Mouse (Mus musculus) left cerebral cortex, adult 9 months (tissue): Measurements from ENCODE around the gene Neurl1a.

Experiments used
- DNase-seq, 2 experiments: peaks; one replicate each; pipeline ENCODE4 v3.0.0; 2022; ENCODE audit warnings: low spot score in 2 of 2

Neurl1a gene

GRCm38 (mm10) chr19:47285581-47285980, 107.0 kb downstream of the Neurl1a start:
- DNase-seq = no peak

- no peak for DNase-seq
Observed at GRCm38 (mm10) chr19:47286886-47287450, 108.3 kb downstream of the Neurl1a start.

GRCm38 (mm10) chr19:47291307-47292080, 112.9 kb downstream of the Neurl1a start:
- DNase-seq = no peak

GRCm38 (mm10) chr19:47292451-47292951, 113.9 kb downstream of the Neurl1a start:
- DNase-seq = no peak

GRCm38 (mm10) chr19:47298100-47298499, 119.5 kb downstream of the Neurl1a start:
- DNase-seq = no peak

- no peak for DNase-seq
Observed at GRCm38 (mm10) chr19:47301303-47302190, 122.9 kb downstream of the Neurl1a start.

- no peak for DNase-seq
Observed at GRCm38 (mm10) chr19:47302191-47302852, 123.7 kb downstream of the Neurl1a start.

GRCm38 (mm10) chr19:47303128-47303527, 124.5 kb downstream of the Neurl1a start:
- no peak for DNase-seq

GRCm38 (mm10) chr19:47304170-47304745, 125.6 kb downstream of the Neurl1a start:
- DNase-seq = no peak

GRCm38 (mm10) chr19:47305401-47305800, 126.8 kb downstream of the Neurl1a start:
- DNase-seq = no peak

- no peak for DNase-seq
Observed at GRCm38 (mm10) chr19:47306128-47306916, 127.7 kb downstream of the Neurl1a start.

- no peak for DNase-seq
Observed at GRCm38 (mm10) chr19:47306917-47307315, 128.3 kb downstream of the Neurl1a start.
